In genomic region chr5:53523046-53523445, GRCm38 (mm10) we compare ENCODE assay signal across 10 mouse cellular contexts. TPM values are rescaled to one million over a fixed set of nuclear protein-coding genes. Genes with fewer than 3 reads are reported as not detected.
DNase-seq lines count a peak whose midpoint lies in the region; ATAC-seq and TF ChIP-seq lines count a peak whose summit lies in the region.
"Had no signal": no experiment of that assay in that cellular context is flagged by ENCODE, and none has a peak within 500 bp of the region (broad histone marks: within the 10 kb centered on the region; RNA-seq: fewer than 3 reads in every experiment).

No protein-coding gene starts in this region.

- H3K4me1 ChIP-seq in forebrain, embryonic 13.5 days, result peaks cover 45% of the 10 kb centered on the region
- peaks cover 31% of the 10 kb centered on the region for H3K4me1 ChIP-seq in forebrain, embryonic 10.5 days
- peaks cover 12% of the 10 kb centered on the region; the same call in 1 of the 2 replicates for H3K4me1 ChIP-seq in hindbrain, postnatal 0 days (ENCODE audit: insufficient read depth, low read length)
- peaks cover 37% of the 10 kb centered on the region for H3K4me1 ChIP-seq in lung, embryonic 15.5 days
- no peaks in the 10 kb centered on the region for H3K4me1 ChIP-seq in stomach, postnatal 0 days (replicated peaks; ENCODE audit: control insufficient read depth, insufficient read depth)
- H3K4me1 ChIP-seq: liver, embryonic 15.5 days had no signal

- H3K27me3 ChIP-seq in forebrain, embryonic 13.5 days, result no peaks in the 10 kb centered on the region
- H3K27me3 ChIP-seq in forebrain, embryonic 10.5 days (ENCODE audit: poor library complexity, severe bottlenecking), result no peaks in the 10 kb centered on the region
- no peaks in the 10 kb centered on the region for H3K27me3 ChIP-seq in hindbrain, postnatal 0 days (ENCODE audit: insufficient read depth, low read length)
- no peaks in the 10 kb centered on the region for H3K27me3 ChIP-seq in lung, embryonic 15.5 days
- H3K27me3 ChIP-seq in stomach, postnatal 0 days (ENCODE audit: control insufficient read depth, insufficient read depth, low read length), result no peaks in the 10 kb centered on the region
- H3K27me3 ChIP-seq: CH12.LX; liver, embryonic 15.5 days had no signal

- TF ChIP-seq EP300 in stomach, postnatal 0 days (optimal IDR thresholded peaks at IDR 0.05), result no peak

- ATAC-seq in forebrain, embryonic 13.5 days, result peak; percentile 84
- ATAC-seq in hindbrain, postnatal 0 days, result peak; percentile 78
- ATAC-seq in lung, embryonic 15.5 days (ENCODE audit: borderline replicate concordance, extremely low read depth, low FRiP score, low TSS enrichment), result peak; percentile 93
- ATAC-seq in stomach, postnatal 0 days (ENCODE audit: low FRiP score, low TSS enrichment), result peak; percentile 49; the same call in 1 of the 2 replicates

- WGBS in forebrain, embryonic 13.5 days, result 27% methylated on average over 3 of the region's 3 CpGs
- WGBS in forebrain, embryonic 10.5 days, result 77% methylated on average over 3 of the region's 3 CpGs
- 27% methylated on average over 3 of the region's 3 CpGs for WGBS in hindbrain, postnatal 0 days
- 20% methylated on average over 3 of the region's 3 CpGs for WGBS in lung, embryonic 15.5 days
- 22% methylated on average over 3 of the region's 3 CpGs for WGBS in stomach, postnatal 0 days

- peak overlapping the region; percentile 57 for H3K27ac ChIP-seq in forebrain, embryonic 13.5 days
- no peak overlapping the region for H3K27ac ChIP-seq in forebrain, embryonic 10.5 days
- H3K27ac ChIP-seq in hindbrain, postnatal 0 days, result no peak overlapping the region
- H3K27ac ChIP-seq in lung, embryonic 15.5 days, result peak overlapping the region; percentile 43
- no peak overlapping the region for H3K27ac ChIP-seq in stomach, postnatal 0 days (replicated peaks)
- H3K27ac ChIP-seq: liver, embryonic 15.5 days had no signal

- no peak overlapping the region for H3K4me3 ChIP-seq in forebrain, embryonic 13.5 days
- H3K4me3 ChIP-seq in forebrain, embryonic 10.5 days, result no peak overlapping the region
- no peak overlapping the region for H3K4me3 ChIP-seq in hindbrain, postnatal 0 days (ENCODE audit: low read length)
- H3K4me3 ChIP-seq in lung, embryonic 15.5 days, result no peak overlapping the region
- H3K4me3 ChIP-seq in stomach, postnatal 0 days (ENCODE audit: low read depth, low read length), result no peak overlapping the region
- H3K4me3 ChIP-seq: liver, embryonic 15.5 days had no signal

- H3K36me3 ChIP-seq in forebrain, embryonic 13.5 days (ENCODE audit: poor library complexity, severe bottlenecking), result no peaks in the 10 kb centered on the region
- H3K36me3 ChIP-seq in forebrain, embryonic 10.5 days (replicated peaks), result no peaks in the 10 kb centered on the region
- no peaks in the 10 kb centered on the region for H3K36me3 ChIP-seq in hindbrain, postnatal 0 days (ENCODE audit: insufficient read depth, low read length)
- H3K36me3 ChIP-seq in lung, embryonic 15.5 days, result no peaks in the 10 kb centered on the region
- no peaks in the 10 kb centered on the region for H3K36me3 ChIP-seq in stomach, postnatal 0 days (ENCODE audit: control insufficient read depth, insufficient read depth, low read length)
- H3K36me3 ChIP-seq: liver, embryonic 15.5 days had no signal

- no peak overlapping the region for H3K9ac ChIP-seq in forebrain, embryonic 13.5 days
- H3K9ac ChIP-seq in hindbrain, postnatal 0 days (replicated peaks; ENCODE audit: low read length), result no peak overlapping the region
- no peak overlapping the region for H3K9ac ChIP-seq in lung, embryonic 15.5 days
- no peak overlapping the region for H3K9ac ChIP-seq in stomach, postnatal 0 days (ENCODE audit: low read length)
- H3K9ac ChIP-seq: liver, embryonic 15.5 days had no signal

- no peak for DNase-seq in forebrain, embryonic 10.5 days (ENCODE audit: extremely low spot score, low spot score)
- DNase-seq in adipocyte (ENCODE audit: low spot score), result peak; percentile 97
- DNase-seq in frontal cortex, postnatal 25 days (ENCODE audit: low spot score in 2 of 2), result peak; percentile 7 to 18
- peak; percentile 77 for DNase-seq in hindbrain, postnatal 0 days (ENCODE audit: low spot score)
- DNase-seq in stomach, postnatal 0 days (ENCODE audit: low spot score), result peak; percentile 35
- no peak for DNase-seq in spleen, adult 12 weeks (ENCODE audit: low spot score)

- no peaks in the 10 kb centered on the region for H3K9me3 ChIP-seq in forebrain, embryonic 13.5 days (replicated peaks)
- H3K9me3 ChIP-seq in forebrain, embryonic 10.5 days, result no peaks in the 10 kb centered on the region
- H3K9me3 ChIP-seq in hindbrain, postnatal 0 days (ENCODE audit: low read length), result no peaks in the 10 kb centered on the region
- no peaks in the 10 kb centered on the region for H3K9me3 ChIP-seq in lung, embryonic 15.5 days
- no peaks in the 10 kb centered on the region for H3K9me3 ChIP-seq in stomach, postnatal 0 days (ENCODE audit: control insufficient read depth, low read length)
- H3K9me3 ChIP-seq: liver, embryonic 15.5 days had no signal

- no peak overlapping the region; the same call in 1 of the 2 replicates for H3K4me2 ChIP-seq in forebrain, embryonic 13.5 days
- no peak overlapping the region for H3K4me2 ChIP-seq in hindbrain, postnatal 0 days (ENCODE audit: low read depth, low read length)
- H3K4me2 ChIP-seq in lung, embryonic 15.5 days, result no peak overlapping the region
- no peak overlapping the region for H3K4me2 ChIP-seq in stomach, postnatal 0 days (replicated peaks; ENCODE audit: low read depth)
- H3K4me2 ChIP-seq: liver, embryonic 15.5 days had no signal

- TF ChIP-seq CTCF in hindbrain, postnatal 0 days (IDR thresholded peaks at IDR 0.05; ENCODE audit: low read depth), result no peak
- no peak for TF ChIP-seq CTCF in stomach, postnatal 0 days (IDR thresholded peaks at IDR 0.05; ENCODE audit: low read depth)

RNA-seq across cellular contexts. Expression of gene Rbpj, which starts 57.1 kb away (rescaled TPM):
- 48.7 and 48.8 TPM in 2 replicates for polyA plus RNA-seq in forebrain, embryonic 13.5 days (2015; fragmentation: Nextera tagmentation; extraction: Ambion mirVana)
- 41.6 and 44.0 TPM in 2 replicates for polyA plus RNA-seq in forebrain, embryonic 10.5 days (2016; fragmentation: Nextera tagmentation; extraction: Ambion mirVana)
- total RNA-seq in hindbrain, postnatal 0 days (2014; rRNA removed), result 22.4 and 26.6 TPM in 2 replicates
- polyA plus RNA-seq in hindbrain, postnatal 0 days (2015; fragmentation: Nextera tagmentation; extraction: Ambion mirVana), result 16.7 and 17.6 TPM in 2 replicates
- 38.2 and 40.2 TPM in 2 replicates for polyA plus RNA-seq in lung, embryonic 15.5 days (2015; fragmentation: Nextera tagmentation; extraction: Ambion mirVana)
- polyA plus RNA-seq in stomach, postnatal 0 days (2015; fragmentation: Nextera tagmentation; extraction: Ambion mirVana), result 12.3 and 12.4 TPM in 2 replicates

Comparison
In these comparisons a context has a peak if more than half of its experiments do, and no peak if none do; other contexts are left out.
1. H3K27ac ChIP-seq: peak in forebrain, embryonic 13.5 days (single experiment) and lung, embryonic 15.5 days (single experiment); none in forebrain, embryonic 10.5 days (single experiment), hindbrain, postnatal 0 days (single experiment) and stomach, postnatal 0 days (single experiment).
2. DNase-seq: peak in adipocyte (single experiment), frontal cortex, postnatal 25 days (2 of 2), hindbrain, postnatal 0 days (single experiment) and stomach, postnatal 0 days (single experiment); none in forebrain, embryonic 10.5 days (single experiment) and spleen, adult 12 weeks (single experiment).
3. Peak in every context shown above with its lines, with median percentiles within 50 percentile points of each other: ATAC-seq.